Mouse (Mus musculus) limb, embryonic 14.5 days (tissue): ENCODE measurements around the gene Jak2. TPM values are rescaled to one million over a fixed set of nuclear protein-coding genes. Genes with fewer than 3 reads are reported as not detected.
A peak's percentile ranks its signal among the peaks of the same experiment; 100 is the strongest.

ENCODE experiments used
- ATAC-seq: fragments of 200-750 bp; cut with Nextera tagmentation; 2 replicates; pipeline ENCODE4 v1.8.0; 2017; ENCODE audit warnings: low read depth, moderate number of reproducible peaks, moderate TSS enrichment; ENCODE audit not compliant: low FRiP score
- DNase-seq: peaks from one replicate; pipeline ENCODE4 v3.0.0-alpha.2; 2015; ENCODE audit warnings: low spot score
- H3K27ac ChIP-seq: fragments of 300-500 bp; sonication (generic); replicated peaks from 2 replicates; pipeline ENCODE4 v1.5.1; 2014; ENCODE audit warnings: low read depth, mild to moderate bottlenecking, low read length, moderate library complexity, mixed read lengths
- H3K27me3 ChIP-seq: fragments of 300-500 bp; sonication (generic); 2 replicates; pipeline ENCODE4 v1.6.1; 2014; ENCODE audit warnings: low read length, mixed read lengths; ENCODE audit not compliant: control insufficient read depth, insufficient read depth
- H3K36me3 ChIP-seq: fragments of 300-500 bp; sonication (generic); 2 replicates; pipeline ENCODE4 v1.6.1; 2014; ENCODE audit warnings: mild to moderate bottlenecking, low read length, moderate library complexity, mixed read lengths; ENCODE audit not compliant: control insufficient read depth, insufficient read depth
- H3K4me1 ChIP-seq: fragments of 300-500 bp; sonication (generic); 2 replicates; pipeline ENCODE4 v1.6.1; 2014; ENCODE audit warnings: antibody characterized with exemption, low read length, mixed read lengths; ENCODE audit not compliant: control insufficient read depth, insufficient read depth
- H3K4me2 ChIP-seq: fragments of 300-500 bp; sonication (generic); replicated peaks from 2 replicates; pipeline ENCODE4 v1.6.1; 2014; ENCODE audit warnings: low read depth, mild to moderate bottlenecking, low read length, moderate library complexity; ENCODE audit not compliant: severe bottlenecking
- H3K4me3 ChIP-seq: fragments of 300-500 bp; sonication (generic); replicated peaks from 2 replicates; pipeline ENCODE4 v1.5.1; 2014; ENCODE audit warnings: low read length
- H3K9ac ChIP-seq: fragments of 300-500 bp; sonication (generic); 2 replicates; pipeline ENCODE4 v1.6.1; 2014; ENCODE audit warnings: mild to moderate bottlenecking, low read depth, low read length, moderate library complexity; ENCODE audit not compliant: severe bottlenecking
- H3K9me3 ChIP-seq: fragments of 300-500 bp; sonication (generic); 2 replicates; pipeline ENCODE4 v1.6.1; 2016; ENCODE audit warnings: low read length; ENCODE audit not compliant: control insufficient read depth
- POLR2A ChIP-seq: fragments of 200-500 bp; IDR thresholded peaks from 2 replicates; pipeline ENCODE4 v1.8.0; 2012; ENCODE audit warnings: inconsistent platforms, mild to moderate bottlenecking, moderate library complexity, borderline replicate concordance; ENCODE audit not compliant: insufficient read depth, insufficient read length; ENCODE audit errors: extremely low read depth
- WGBS: fragments of 180-500 bp; shearing (Covaris S2); extraction: QIAGEN DNeasy Blood & Tissue Kit; methylation state at CpG from one replicate; pipeline ENCODE4 v1.1.7; 2014; 5-methylcytosine and 5-hydroxymethylcytosine counted together
- polyA plus RNA-seq, 2 experiments: library from polyadenylated mRNA; depleted of rRNA in 1 of 2; stranded (reverse) in 1 of 2; unstranded in 1 of 2; fragments of >200 nt; fragmentation: Nextera tagmentation in 1 of 2; extraction: Ambion mirVana in 1 of 2; gene quantifications; 2 replicates each; pipeline versions ENCODE4 v1.2.1 to v1.2.3; 2012 to 2014

Gene Jak2
- polyA plus RNA-seq, 2 experiments = 15.2 to 15.7 TPM

GRCm38 (mm10) chr19:29325852-29326180 is 74.2 kb downstream of the Jak2 start:
- 0 out of 2 replicates have a peak overlapping the region, but pooled peaks have one; percentile 7 for H3K9ac ChIP-seq

GRCm38 (mm10) chr19:29326396-29326795 is 74.8 kb downstream of the Jak2 start:
- Histone ChIP-seq H3K4me1 (peaks cover 6% of the 10 kb centered on the region; the same call in 1 of the 2 replicates), H3K4me3 (no peak overlapping the region), H3K27ac (no peak overlapping the region), H3K27me3 (no peaks in the 10 kb centered on the region), H3K36me3 (no peaks in the 10 kb centered on the region), H3K9ac (no peak overlapping the region), H3K4me2 (no peak overlapping the region), H3K9me3 (no peaks in the 10 kb centered on the region)
- WGBS = 87% methylated on average over 4 of the region's 4 CpGs
- ATAC-seq (no peak), DNase-seq (no peak)
- no peak for TF ChIP-seq POLR2A

More at GRCm38 (mm10) chr19:29325852-29326180, 74.2 kb downstream of the Jak2 start:
- Histone ChIP-seq H3K4me3 (peak overlapping the region; percentile 43), H3K36me3 (no peaks in the 10 kb centered on the region), H3K9me3 (no peaks in the 10 kb centered on the region), H3K27me3 (no peaks in the 10 kb centered on the region), H3K27ac (no peak overlapping the region), H3K4me1 (peaks cover 6% of the 10 kb centered on the region; the same call in 1 of the 2 replicates), H3K4me2 (peak overlapping the region; percentile 74)
- ATAC-seq = no peak
- TF ChIP-seq POLR2A = no peak
- no peak for DNase-seq
- WGBS = 64% methylated on average over 9 of the region's 9 CpGs

- H3K27ac ChIP-seq = no peak overlapping the region
- DNase-seq (no peak), ATAC-seq (no peak)
- H3K36me3 ChIP-seq = no peaks in the 10 kb centered on the region
- no peaks in the 10 kb centered on the region for H3K27me3 ChIP-seq
- H3K4me3 ChIP-seq = no peak overlapping the region
- no peak overlapping the region for H3K9ac ChIP-seq
- peaks cover 6% of the 10 kb centered on the region; the same call in 1 of the 2 replicates for H3K4me1 ChIP-seq
- no peak for TF ChIP-seq POLR2A
- H3K9me3 ChIP-seq = no peaks in the 10 kb centered on the region
- WGBS = 86% methylated on average over 13 of the region's 13 CpGs
- H3K4me2 ChIP-seq = no peak overlapping the region
Measured at GRCm38 (mm10) chr19:29326822-29327552, 75.4 kb downstream of the Jak2 start.

- Histone ChIP-seq H3K4me2 (peak within 1 kb of the TSS; percentile 73), H3K27ac (no peak within 1 kb of the TSS), H3K4me3 (peak within 1 kb of the TSS; percentile 39), H3K36me3 (no peaks in the 10 kb centered on the region), H3K9me3 (no peaks in the 10 kb centered on the region), H3K9ac (peak within 1 kb of the TSS; percentile 65), H3K27me3 (no peaks in the 10 kb centered on the region), H3K4me1 (no peaks in the 10 kb centered on the region)
- DNase-seq (peak; percentile 49), ATAC-seq (no peak)
- no peak for TF ChIP-seq POLR2A
- under 1% methylated on average over 23 of the region's 23 CpGs for WGBS
Measured at GRCm38 (mm10) chr19:29334068-29334745, 82.6 kb downstream of the Jak2 start, which contains the start of gene Rln1. Gene Rln1 (minus strand): TSS chr19:29334670.

GRCm38 (mm10) chr19:29336624-29337023 is 85.0 kb downstream of the Jak2 start:
- Histone ChIP-seq H3K9ac (no peak overlapping the region), H3K9me3 (no peaks in the 10 kb centered on the region)
- 90% methylated on average over 2 of the region's 2 CpGs for WGBS

More at GRCm38 (mm10) chr19:29336624-29337023, 85.0 kb downstream of the Jak2 start:
- H3K27ac ChIP-seq = no peak overlapping the region
- no peak overlapping the region for H3K4me2 ChIP-seq
- ATAC-seq (no peak), DNase-seq (no peak)
- no peak overlapping the region for H3K4me3 ChIP-seq
- no peak for TF ChIP-seq POLR2A
- H3K36me3 ChIP-seq = no peaks in the 10 kb centered on the region
- no peaks in the 10 kb centered on the region for H3K4me1 ChIP-seq
- H3K27me3 ChIP-seq = no peaks in the 10 kb centered on the region
